Mouse (Mus musculus) monocyte, adult 59 days (primary cell): ENCODE data around the gene Gngt1. TPM values are rescaled to one million over a fixed set of nuclear protein-coding genes. Genes with fewer than 3 reads are reported as not detected.

Source experiments
- total RNA-seq, 2 experiments: library from RNA; stranded (reverse); gene quantifications; one replicate each; pipeline ENCODE4 v1.2.4; 2023

Gngt1 gene
- total RNA-seq = not detected

GRCm38 (mm10) chr6:3993492-3993891 is at the start of gene Gngt1:
Gngt1 (plus strand) TSS chr6:3993792.

DNA sequence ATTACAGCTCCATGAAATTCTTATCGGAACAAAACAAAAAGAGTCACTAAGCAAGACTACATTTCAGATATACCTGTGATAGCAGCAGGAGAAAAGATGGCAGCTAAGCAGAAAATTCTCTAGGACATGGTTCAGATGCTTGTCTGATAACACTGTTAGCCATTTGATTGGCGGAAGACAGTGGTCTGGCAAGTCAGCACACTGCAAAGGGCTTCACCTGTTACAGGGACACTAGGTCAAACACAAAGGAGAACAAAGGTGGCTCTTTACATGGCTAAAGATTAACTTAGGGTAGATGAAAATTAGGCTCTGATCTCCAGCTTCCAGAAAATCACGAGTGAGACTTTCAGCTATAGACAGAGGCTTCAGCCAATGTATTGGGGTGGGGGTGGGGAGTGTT is 4.8 kb upstream of the Gngt1 start, which contains the start of gene Tfpi2:
Gene Tfpi2 (minus strand): TSS at position 170 of the 400 bp plus-strand sequence.

DNA sequence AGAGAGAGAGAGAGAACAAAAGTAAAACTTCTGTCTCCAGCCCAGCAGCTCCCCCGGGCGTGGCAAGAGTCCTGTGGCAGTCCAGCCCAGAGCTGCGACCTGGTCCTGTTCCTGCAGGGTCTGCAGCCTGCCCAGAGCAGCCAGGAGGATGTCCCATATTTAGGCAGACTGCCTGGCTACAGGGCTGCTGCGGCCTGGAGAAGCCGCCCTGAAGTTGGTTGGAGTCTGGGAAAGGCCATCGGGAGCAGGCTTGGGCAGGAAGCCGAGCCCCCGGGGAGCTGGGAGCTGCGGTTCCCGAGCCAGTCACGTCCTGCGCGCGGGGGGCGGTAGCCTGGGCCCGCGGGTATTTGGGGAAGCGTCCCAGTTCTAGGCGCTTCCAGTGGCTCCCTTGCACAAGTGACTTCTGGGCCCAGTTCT is 10.3 kb downstream of the Gngt1 start, which contains the start of gene Gng11:
Gene Gng11 (plus strand): TSS at position 15 of the 417 bp plus-strand sequence.

Other genes with a start within 250 kb of the Gngt1 start
- gene Calcr, start 229.1 kb upstream of the Gngt1 start, total RNA-seq = not detected
- not detected for gene Tfpi2, start 4.9 kb upstream of the Gngt1 start, total RNA-seq
- gene Gng11, start 10.1 kb downstream of the Gngt1 start, total RNA-seq = under 1 TPM in 1 of 2 experiments, not detected in 1; 0.55 TPM
- gene Bet1, start 93.2 kb downstream of the Gngt1 start, total RNA-seq = 10 to 100 TPM; 15.6 to 23.3 TPM